Mouse (Mus musculus): ENCODE measurements around the gene Gorab. TPM values are rescaled to one million over a fixed set of nuclear protein-coding genes. Genes with fewer than 3 reads are reported as not detected.

The Gorab gene
- 9.6 TPM for polyA plus RNA-seq (2017; shearing (Covaris generic))

DNA sequence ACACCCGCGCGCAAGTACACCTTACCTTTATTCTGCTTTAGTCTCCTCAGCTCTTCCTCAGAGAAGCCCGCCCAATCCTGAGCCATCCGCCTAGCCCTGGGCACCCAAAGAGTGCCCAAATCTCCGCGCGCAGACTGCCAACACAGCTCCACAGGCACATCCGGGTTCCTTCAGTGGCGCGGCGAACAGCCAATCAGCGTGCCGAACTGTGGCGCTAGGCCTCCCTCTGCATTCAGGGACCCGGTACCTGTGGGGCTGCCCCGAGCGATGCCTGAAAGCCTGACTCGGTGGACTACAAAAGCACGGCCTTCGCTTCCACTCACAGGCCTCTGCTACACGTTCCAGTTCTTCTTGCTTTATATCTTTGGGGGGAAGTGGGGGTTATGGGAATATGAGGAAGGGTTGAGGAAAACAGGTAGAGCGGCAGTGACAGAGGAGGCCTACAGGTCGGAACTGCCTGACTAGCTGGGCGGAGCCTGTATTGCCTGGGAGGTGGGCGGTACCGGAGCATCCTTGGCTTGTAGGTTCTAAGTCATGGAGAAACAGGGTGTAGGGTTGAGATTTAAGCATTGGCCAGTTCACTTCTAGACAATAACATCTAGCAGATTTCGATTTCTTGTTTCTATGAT, at the start of gene Gorab:
Gorab (minus strand) TSS at position 172 of the 629 bp plus-strand sequence.

Other genes starting within 250 kb of the Gorab start
- gene Prrx1, start 90.0 kb downstream of the Gorab start, polyA plus RNA-seq (2017; shearing (Covaris generic)) = 0.05 TPM

Data from naive thymus-derived CD4-positive, alpha-beta T cell, adult 5 months (primary cell).